Mouse (Mus musculus) neural tube, postnatal 0 days (tissue): ENCODE measurements around the gene Aurkaip1. TPM values are rescaled to one million over a fixed set of nuclear protein-coding genes. Genes with fewer than 3 reads are reported as not detected.

Experiments
- microRNA-seq: library from miRNA; unstranded; fragments of <30 nt; microRNA quantifications from one replicate; pipeline ENCODE4, GENCODE M21; 2016
- polyA plus RNA-seq: library from polyadenylated mRNA; unstranded; fragments of >200 nt; fragmentation: Nextera tagmentation; extraction: Ambion mirVana; gene quantifications from 2 replicates; pipeline ENCODE4 v1.2.1, GENCODE M21; 2015

The Aurkaip1 gene
- 162 and 166 TPM in 2 replicates for polyA plus RNA-seq

DNA sequence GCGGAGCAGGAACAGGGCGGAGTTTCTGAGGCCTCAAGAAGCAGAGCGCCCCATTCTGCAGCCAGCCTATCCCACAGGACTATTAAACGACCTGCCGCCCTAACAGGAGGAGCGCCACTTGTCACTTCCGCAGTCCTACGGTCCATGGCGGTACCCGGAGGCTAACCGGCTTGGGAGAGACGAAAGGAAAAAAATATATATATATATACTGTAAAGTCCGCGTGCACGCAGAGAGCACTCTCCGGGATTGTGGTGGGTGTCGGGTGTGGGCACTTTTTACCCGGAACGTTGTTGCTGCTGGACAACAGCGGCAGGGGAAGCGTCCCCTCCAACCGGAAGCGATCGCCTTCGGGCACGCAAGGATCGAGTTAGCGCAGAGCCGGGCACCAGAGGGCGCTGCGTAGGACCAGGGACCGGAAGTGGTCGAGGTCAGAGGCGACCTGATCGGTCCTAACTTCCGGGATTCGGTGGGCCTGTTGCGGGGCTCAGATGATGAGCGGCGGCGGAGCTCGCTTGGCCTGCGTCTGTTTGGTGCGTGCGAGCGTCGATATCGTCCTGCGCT lies at the start of gene Aurkaip1:
Gene Aurkaip1 (plus strand): TSS at position 68 of the 562 bp plus-strand sequence.

DNA sequence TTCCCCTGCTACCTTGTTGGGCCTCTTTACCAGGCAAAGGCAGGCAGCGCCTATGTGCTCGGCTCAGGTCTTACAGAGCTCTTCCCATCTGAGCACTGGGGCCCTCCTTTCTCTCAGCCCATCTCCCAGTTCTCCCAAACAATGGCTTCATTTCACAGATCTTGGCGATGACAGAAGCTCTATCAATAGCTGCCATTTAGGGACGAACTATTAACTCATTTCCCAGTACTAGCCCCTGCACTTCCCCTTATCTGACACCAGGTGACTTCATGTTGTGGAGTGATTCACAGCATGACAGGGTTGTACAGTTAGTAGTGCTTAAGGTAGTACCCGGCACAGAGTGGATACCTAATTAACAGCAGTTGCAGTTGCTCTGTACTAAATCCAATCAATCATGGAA lies 45.3 kb upstream of the Aurkaip1 start, which contains the start of gene Tmem88b:
Gene Tmem88b (minus strand): TSS at position 56 of the 400 bp plus-strand sequence.

DNA sequence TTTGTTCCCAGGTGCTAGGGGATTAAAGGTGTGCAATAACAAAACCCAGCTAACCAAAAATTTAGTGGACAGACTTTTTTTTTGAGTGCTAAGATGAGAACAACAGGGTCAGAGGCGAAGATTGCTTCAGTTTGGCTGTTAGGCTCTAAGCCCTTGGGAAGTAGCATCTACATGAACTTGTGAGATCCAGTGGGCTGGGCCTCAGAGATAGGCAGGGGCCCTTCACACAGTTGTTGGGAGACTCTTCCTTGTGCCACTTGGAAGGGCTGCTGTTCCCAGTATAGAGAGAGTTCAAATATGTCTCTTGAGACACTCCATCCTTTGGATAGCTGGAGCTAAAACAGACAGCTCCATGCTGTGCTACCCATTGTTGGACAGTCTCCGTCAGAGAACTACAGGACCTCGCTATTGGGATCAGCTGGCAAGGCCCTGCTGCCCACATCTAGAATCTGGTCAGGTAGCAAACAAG lies 41.0 kb upstream of the Aurkaip1 start, which contains the start of gene Ankrd65:
Gene Ankrd65 (plus strand): TSS at position 419 of the 469 bp plus-strand sequence.

DNA sequence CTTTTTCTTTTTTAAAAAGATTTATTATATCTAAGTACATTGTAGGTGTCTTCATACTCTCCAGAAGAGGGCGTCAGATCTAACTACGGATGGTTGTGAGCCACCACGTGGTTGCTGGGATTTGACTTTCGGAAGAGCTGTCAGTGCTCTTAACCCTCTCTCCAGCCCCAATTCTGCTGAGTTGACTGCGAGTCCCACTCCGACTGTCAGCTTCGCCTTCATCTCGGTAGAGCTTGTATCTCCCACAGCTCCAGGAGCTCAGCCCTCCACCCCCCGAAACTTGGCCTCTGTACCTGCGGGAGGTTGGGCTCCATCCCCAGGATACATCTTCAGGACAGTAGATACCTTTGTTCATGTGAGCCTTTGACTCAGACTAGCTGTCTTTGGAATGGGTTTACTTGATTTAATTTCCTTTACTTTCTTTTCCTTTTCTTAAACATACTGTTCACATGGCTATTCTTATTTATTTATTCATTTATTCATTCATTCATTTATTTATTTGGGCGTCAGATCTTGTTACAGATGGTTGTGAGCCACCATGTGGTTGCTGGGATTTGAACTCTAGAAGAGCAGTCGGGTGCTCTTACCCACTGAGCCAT lies 28.2 kb upstream of the Aurkaip1 start, which contains the start of gene Mrpl20:
Gene Mrpl20 (plus strand): TSS at position 138 of the 599 bp plus-strand sequence.

DNA sequence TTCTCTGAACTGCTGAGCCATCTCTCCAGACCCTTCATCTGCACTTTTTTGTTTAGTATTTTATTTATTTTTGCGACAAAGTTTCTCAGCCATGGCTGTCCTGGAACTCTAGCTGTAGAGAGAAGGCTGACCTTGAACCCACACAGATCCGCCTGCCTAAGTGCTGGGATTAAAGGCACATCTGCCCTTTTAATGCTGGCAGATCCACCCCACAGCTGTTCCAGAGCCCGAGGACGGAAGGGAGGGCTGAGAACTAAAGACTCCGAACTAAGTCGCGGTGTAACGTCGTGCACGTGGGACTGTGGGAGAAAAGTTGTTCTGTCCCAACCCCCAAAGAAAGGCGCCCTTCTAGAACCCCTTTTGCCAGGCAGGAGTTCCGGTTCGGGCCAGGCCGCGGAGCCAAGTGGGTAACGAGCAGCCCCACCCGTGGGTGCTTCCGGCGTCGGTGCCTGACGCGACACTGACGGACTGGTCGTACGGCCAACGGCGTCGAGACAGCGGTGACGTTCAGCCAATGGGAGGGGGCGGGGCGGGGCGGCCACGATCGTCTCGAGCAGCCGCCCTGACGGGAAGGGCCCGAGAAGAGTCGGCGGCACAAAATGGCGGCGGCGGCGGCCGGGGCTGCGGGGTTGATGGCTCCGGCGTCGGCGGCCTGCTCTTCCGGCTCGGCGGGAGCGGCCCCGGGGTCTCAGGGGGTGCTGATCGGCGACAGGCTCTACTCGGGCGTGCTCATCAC lies 19.0 kb upstream of the Aurkaip1 start, which contains the start of gene Ccnl2:
Gene Ccnl2 (plus strand): TSS at position 561 of the 736 bp plus-strand sequence.

DNA sequence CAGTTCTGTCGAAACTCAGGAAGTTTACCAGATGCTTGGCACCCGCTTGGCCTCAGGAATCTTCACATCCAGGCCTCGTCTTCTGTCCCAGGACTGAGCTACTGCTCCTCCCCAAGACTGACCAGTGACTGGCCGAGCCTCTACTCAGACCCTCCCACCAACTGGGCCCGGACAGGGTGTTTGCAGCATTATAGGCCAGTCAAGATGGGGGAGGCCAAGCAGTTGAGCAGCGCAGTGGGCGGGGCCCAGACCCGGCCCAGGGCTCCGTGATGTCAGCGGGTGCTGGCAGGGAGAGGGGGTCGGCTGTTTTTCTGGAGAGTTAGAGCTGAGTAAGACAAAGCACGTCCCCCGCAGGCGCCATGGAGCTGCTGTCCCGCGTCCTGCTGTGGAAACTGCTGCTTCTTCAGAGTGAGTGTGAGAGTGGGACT lies 8.4 kb downstream of the Aurkaip1 start, which contains the start of gene Mxra8:
Gene Mxra8 (plus strand): TSS at position 198 of the 428 bp plus-strand sequence.

DNA sequence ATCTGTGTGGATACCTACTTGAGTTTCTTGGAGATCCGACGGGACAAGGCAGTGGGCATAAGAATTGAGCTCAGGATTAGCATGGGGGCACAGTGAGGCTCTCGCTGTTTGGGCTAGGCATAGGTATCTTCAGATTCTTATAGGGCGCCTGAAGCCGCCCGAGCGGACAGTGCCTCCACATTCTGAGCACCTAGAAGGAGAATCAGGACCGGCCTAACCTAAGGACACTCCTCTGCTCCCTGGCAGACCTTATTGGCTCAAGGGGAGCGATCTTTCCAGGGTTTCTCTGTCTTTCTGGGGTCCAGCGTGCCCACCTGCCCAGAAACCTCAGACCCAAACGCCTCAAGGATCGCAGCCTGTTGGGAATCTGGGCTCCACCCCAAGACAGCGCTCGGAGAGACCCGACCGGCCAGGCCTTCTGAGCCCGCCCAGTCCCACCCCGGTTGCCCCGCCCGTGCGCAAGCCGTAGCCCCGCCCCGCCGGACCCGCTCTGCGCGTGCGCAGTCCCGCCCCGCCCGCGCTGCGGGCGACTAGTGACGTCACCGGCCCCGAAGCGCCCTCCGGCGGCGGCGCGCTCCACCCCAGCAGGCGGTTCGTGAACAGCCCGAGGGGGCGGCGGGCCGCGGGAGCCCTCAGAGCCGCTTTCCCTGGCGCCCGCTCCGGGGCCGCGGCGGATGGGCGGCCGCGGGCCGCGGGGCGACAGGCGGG lies 16.0 kb downstream of the Aurkaip1 start, which contains the start of gene Dvl1:
Gene Dvl1 (plus strand): TSS at position 532 of the 708 bp plus-strand sequence.

DNA sequence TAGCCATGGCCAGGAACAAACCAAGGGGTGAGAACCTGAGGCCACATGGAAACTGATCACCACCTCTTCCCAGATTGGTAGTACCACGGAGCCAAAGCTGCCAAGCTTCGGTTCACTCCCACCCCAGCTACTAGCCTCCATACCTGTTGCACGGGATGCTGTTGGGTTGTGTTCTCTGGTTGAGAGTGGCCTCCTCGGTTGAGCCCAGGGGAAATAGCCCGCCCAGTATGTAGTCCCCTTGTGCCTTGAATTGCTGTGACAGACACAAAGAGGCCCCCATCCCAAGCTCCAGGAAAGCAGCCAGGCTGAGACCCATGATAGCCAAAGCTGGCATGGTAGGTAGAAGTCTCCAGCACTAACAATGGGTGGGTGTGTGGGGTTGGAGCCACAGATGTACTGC lies 31.9 kb downstream of the Aurkaip1 start, which contains the start of gene Tas1r3:
Gene Tas1r3 (minus strand): TSS at position 362 of the 400 bp plus-strand sequence.

DNA sequence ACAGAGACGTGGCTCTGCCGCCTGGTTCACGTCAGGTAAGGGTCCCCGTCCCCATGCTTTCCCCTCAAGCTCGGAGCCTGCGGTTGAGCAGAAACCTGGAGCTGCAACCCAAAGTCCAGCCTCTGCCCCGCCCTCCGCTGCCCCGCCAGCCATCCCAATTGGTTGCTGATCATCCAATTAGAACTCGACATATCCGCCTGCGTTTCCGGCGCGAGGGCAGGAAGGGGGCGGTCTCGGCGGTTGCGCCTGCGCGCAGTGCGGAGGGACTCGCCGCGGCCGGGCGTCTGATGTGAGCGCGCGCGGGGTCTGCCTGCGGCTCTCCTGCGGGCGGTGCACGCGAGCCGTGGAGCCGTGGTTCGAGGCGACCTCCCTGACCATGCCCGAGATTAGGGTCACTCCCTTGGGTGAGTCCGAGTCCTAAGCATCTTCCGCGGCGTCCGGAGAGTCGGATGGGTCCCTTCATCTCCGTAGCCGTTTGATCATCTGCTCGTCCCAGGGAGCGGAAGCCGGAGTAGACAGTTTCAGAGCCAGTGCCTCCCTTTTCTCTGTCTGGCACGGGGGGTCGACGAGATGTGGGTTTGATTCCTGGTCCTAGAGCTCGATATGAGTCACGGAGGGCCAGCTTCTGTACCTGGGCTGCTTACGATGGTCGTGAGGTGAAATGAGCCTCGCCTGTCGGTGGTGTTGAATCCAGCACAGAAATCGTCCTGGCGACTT lies 38.4 kb downstream of the Aurkaip1 start, which contains the start of the genes Cptp and Ints11:
Gene Cptp (minus strand): TSS at position 124 of the 717 bp plus-strand sequence.
Gene Ints11 (plus strand): TSS at position 230 of the 717 bp plus-strand sequence.

Small RNA genes within 50 kb of the gene (microRNA-seq; reads per million reads assigned to microRNA genes)
- not detected for gene Gm27743

Other genes starting within 250 kb of the Aurkaip1 start
- 11.4 and 12.9 TPM in 2 replicates for gene Slc35e2, start 229.9 kb upstream of the Aurkaip1 start, polyA plus RNA-seq
- 58.3 and 62.0 TPM in 2 replicates for gene Cdk11b, start 206.4 kb upstream of the Aurkaip1 start, polyA plus RNA-seq
- gene Gm10563, start 185.9 kb upstream of the Aurkaip1 start, polyA plus RNA-seq: not detected in 2 replicates
- gene Mmp23, start 177.9 kb upstream of the Aurkaip1 start, polyA plus RNA-seq: 14.1 and 17.6 TPM in 2 replicates
- gene Mib2, start 162.1 kb upstream of the Aurkaip1 start, polyA plus RNA-seq: 47.2 and 56.0 TPM in 2 replicates
- 35.0 and 37.4 TPM in 2 replicates for gene Fndc10, start 136.9 kb upstream of the Aurkaip1 start, polyA plus RNA-seq
- gene Ssu72, start 126.5 kb upstream of the Aurkaip1 start, polyA plus RNA-seq: 168 and 177 TPM in 2 replicates
- 44.7 and 52.1 TPM in 2 replicates for gene Tmem240, start 96.5 kb upstream of the Aurkaip1 start, polyA plus RNA-seq
- gene Atad3a, start 70.2 kb upstream of the Aurkaip1 start, polyA plus RNA-seq: 68.6 and 78.0 TPM in 2 replicates
- 32.3 and 34.3 TPM in 2 replicates for gene Vwa1, start 56.6 kb upstream of the Aurkaip1 start, polyA plus RNA-seq
- 1.4 and 2.4 TPM in 2 replicates for gene Tmem88b, start 45.4 kb upstream of the Aurkaip1 start, polyA plus RNA-seq
- not detected in 2 replicates for gene Ankrd65, start 40.8 kb upstream of the Aurkaip1 start, polyA plus RNA-seq
- 309 and 322 TPM in 2 replicates for gene Mrpl20, start 28.4 kb upstream of the Aurkaip1 start, polyA plus RNA-seq
- gene Ccnl2, start 18.8 kb upstream of the Aurkaip1 start, polyA plus RNA-seq: 81.5 and 90.5 TPM in 2 replicates
- 42.9 and 43.1 TPM in 2 replicates for gene Mxra8, start 8.4 kb downstream of the Aurkaip1 start, polyA plus RNA-seq
- 30.4 and 32.0 TPM in 2 replicates for gene Dvl1, start 16.1 kb downstream of the Aurkaip1 start, polyA plus RNA-seq
- gene Tas1r3, start 32.1 kb downstream of the Aurkaip1 start, polyA plus RNA-seq: 0.21 and 0.23 TPM in 2 replicates
- 26.1 and 30.4 TPM in 2 replicates for gene Cptp, start 38.2 kb downstream of the Aurkaip1 start, polyA plus RNA-seq
- gene Ints11, start 38.3 kb downstream of the Aurkaip1 start, polyA plus RNA-seq: 45.7 and 52.0 TPM in 2 replicates
- gene Pusl1, start 60.5 kb downstream of the Aurkaip1 start, polyA plus RNA-seq: 59.1 and 69.2 TPM in 2 replicates
- gene Acap3, start 60.5 kb downstream of the Aurkaip1 start, polyA plus RNA-seq: 41.3 and 47.0 TPM in 2 replicates
- gene Ube2j2, start 112.6 kb downstream of the Aurkaip1 start, polyA plus RNA-seq: 98.7 and 119 TPM in 2 replicates
- 25.2 and 29.4 TPM in 2 replicates for gene C1qtnf12, start 131.0 kb downstream of the Aurkaip1 start, polyA plus RNA-seq
- 30.0 and 31.9 TPM in 2 replicates for gene B3galt6, start 161.4 kb downstream of the Aurkaip1 start, polyA plus RNA-seq
- gene Sdf4, start 161.6 kb downstream of the Aurkaip1 start, polyA plus RNA-seq: 119 and 121 TPM in 2 replicates
- 0.34 TPM in 1 of 2 replicates, not detected in the other for gene Tnfrsf4, start 182.6 kb downstream of the Aurkaip1 start, polyA plus RNA-seq
- 1.3 TPM in 2 replicates for gene Tnfrsf18, start 194.9 kb downstream of the Aurkaip1 start, polyA plus RNA-seq
- not detected in 2 replicates for gene Ttll10, start 228.1 kb downstream of the Aurkaip1 start, polyA plus RNA-seq